Mouse (Mus musculus): ENCODE results near the gene Tbx10. TPM values are rescaled to one million over a fixed set of nuclear protein-coding genes. Genes with fewer than 3 reads are reported as not detected.

Tbx10 gene
- polyA plus RNA-seq, 1 experiment, result 0.02 TPM

GRCm38 (mm10) chr19:4005971-4006370 is 13.4 kb downstream of the Tbx10 start:
- TF ChIP-seq FOSL1 (IDR thresholded peaks at IDR 0.05; ENCODE audit: insufficient read depth, low read length, poor library complexity, severe bottlenecking) (no peak), USF1 (IDR thresholded peaks at IDR 0.05; ENCODE audit: low read depth) (no peak), CTCF (IDR thresholded peaks at IDR 0.05; ENCODE audit: control insufficient read depth, insufficient read depth, insufficient read length) (no peak), MYOD1 (IDR thresholded peaks at IDR 0.05; ENCODE audit: control insufficient read depth, insufficient read length, low read depth) (no peak), CEBPB (IDR thresholded peaks at IDR 0.05; ENCODE audit: low read depth) (no peak), MAX (IDR thresholded peaks at IDR 0.05) (no peak), MYOG (IDR thresholded peaks at IDR 0.05; ENCODE audit: control insufficient read depth, extremely low read depth, insufficient read length) (no peak)
- no peak overlapping the region for H3ac ChIP-seq (ENCODE audit: control insufficient read depth, insufficient read length, low read depth)
- no peaks in the 10 kb centered on the region for H3K27me3 ChIP-seq (ENCODE audit: control insufficient read depth, insufficient read depth, insufficient read length)
- peaks cover 50% of the 10 kb centered on the region for H3K36me3 ChIP-seq (ENCODE audit: control insufficient read depth, insufficient read depth)
- H3K4me3 ChIP-seq (ENCODE audit: insufficient read depth, poor library complexity, severe bottlenecking), result no peak overlapping the region
- no peaks in the 10 kb centered on the region for H3K79me3 ChIP-seq (ENCODE audit: low read depth)
- H3K79me2 ChIP-seq (ENCODE audit: control insufficient read depth, insufficient read depth), result peaks cover 1% of the 10 kb centered on the region

- Histone ChIP-seq H3K27me3 (ENCODE audit: control insufficient read depth, insufficient read depth, insufficient read length) (no peaks in the 10 kb centered on the region), H3K36me3 (ENCODE audit: control insufficient read depth, insufficient read depth) (peaks cover 45% of the 10 kb centered on the region), H3K79me3 (ENCODE audit: low read depth) (peaks cover 8% of the 10 kb centered on the region), H3K79me2 (ENCODE audit: control insufficient read depth, insufficient read depth) (peaks cover 15% of the 10 kb centered on the region), H3ac (ENCODE audit: control insufficient read depth, insufficient read length, low read depth) (no peak overlapping the region), H3K4me3 (ENCODE audit: insufficient read depth, poor library complexity, severe bottlenecking) (no peak overlapping the region)
- TF ChIP-seq CEBPB (IDR thresholded peaks at IDR 0.05; ENCODE audit: low read depth), result no peak
- no peak for TF ChIP-seq USF1 (IDR thresholded peaks at IDR 0.05; ENCODE audit: low read depth)
- no peak for TF ChIP-seq CTCF (IDR thresholded peaks at IDR 0.05; ENCODE audit: control insufficient read depth, insufficient read depth, insufficient read length)
- no peak for TF ChIP-seq MAX (IDR thresholded peaks at IDR 0.05)
- TF ChIP-seq FOSL1 (IDR thresholded peaks at IDR 0.05; ENCODE audit: insufficient read depth, low read length, poor library complexity, severe bottlenecking), result no peak
These were observed 18.5 kb downstream of the Tbx10 start for GRCm38 (mm10) chr19:4011086-4011485.

- peak within 1 kb of the TSS; percentile 97 for H3K4me3 ChIP-seq (ENCODE audit: insufficient read depth, poor library complexity, severe bottlenecking)
- peaks cover 33% of the 10 kb centered on the region for H3K36me3 ChIP-seq (ENCODE audit: control insufficient read depth, insufficient read depth)
- TF ChIP-seq MYOG (IDR thresholded peaks at IDR 0.05; ENCODE audit: control insufficient read depth, extremely low read depth, insufficient read length), result no peak
- TF ChIP-seq CEBPB (IDR thresholded peaks at IDR 0.05; ENCODE audit: low read depth), result no peak
- no peak for TF ChIP-seq FOSL1 (IDR thresholded peaks at IDR 0.05; ENCODE audit: insufficient read depth, low read length, poor library complexity, severe bottlenecking)
- peak; percentile 70 for TF ChIP-seq CTCF (IDR thresholded peaks at IDR 0.05; ENCODE audit: control insufficient read depth, insufficient read depth, insufficient read length)
- peak; percentile 66 for TF ChIP-seq MAX (IDR thresholded peaks at IDR 0.05)
- TF ChIP-seq USF1 (IDR thresholded peaks at IDR 0.05; ENCODE audit: low read depth), result peak; percentile 53
- TF ChIP-seq MYOD1 (IDR thresholded peaks at IDR 0.05; ENCODE audit: control insufficient read depth, insufficient read length, low read depth), result no peak
- peaks cover 8% of the 10 kb centered on the region for H3K79me3 ChIP-seq (ENCODE audit: low read depth)
- H3K27me3 ChIP-seq (ENCODE audit: control insufficient read depth, insufficient read depth, insufficient read length), result no peaks in the 10 kb centered on the region
- H3ac ChIP-seq (ENCODE audit: control insufficient read depth, insufficient read length, low read depth), result peak within 1 kb of the TSS; percentile 91
- H3K79me2 ChIP-seq (ENCODE audit: control insufficient read depth, insufficient read depth), result peaks cover 15% of the 10 kb centered on the region
These were observed 20.0 kb downstream of the Tbx10 start, which contains the start of gene Ndufv1 for GRCm38 (mm10) chr19:4012432-4013022. Ndufv1 (minus strand) TSS chr19:4012806.

GRCm38 (mm10) chr19:4013066-4013465 is 20.5 kb downstream of the Tbx10 start:
- peaks cover 15% of the 10 kb centered on the region for H3K79me2 ChIP-seq (ENCODE audit: control insufficient read depth, insufficient read depth)
- H3K36me3 ChIP-seq (ENCODE audit: control insufficient read depth, insufficient read depth), result peaks cover 27% of the 10 kb centered on the region
- peak overlapping the region; percentile 55 for H3ac ChIP-seq (ENCODE audit: control insufficient read depth, insufficient read length, low read depth)
- peaks cover 8% of the 10 kb centered on the region for H3K79me3 ChIP-seq (ENCODE audit: low read depth)
- H3K4me3 ChIP-seq (ENCODE audit: insufficient read depth, poor library complexity, severe bottlenecking), result no peak overlapping the region
- H3K27me3 ChIP-seq (ENCODE audit: control insufficient read depth, insufficient read depth, insufficient read length), result no peaks in the 10 kb centered on the region
- no peak for TF ChIP-seq MYOG (IDR thresholded peaks at IDR 0.05; ENCODE audit: control insufficient read depth, extremely low read depth, insufficient read length)
- TF ChIP-seq MYOD1 (IDR thresholded peaks at IDR 0.05; ENCODE audit: control insufficient read depth, insufficient read length, low read depth), result no peak
- TF ChIP-seq CEBPB (IDR thresholded peaks at IDR 0.05; ENCODE audit: low read depth), result no peak
- no peak for TF ChIP-seq FOSL1 (IDR thresholded peaks at IDR 0.05; ENCODE audit: insufficient read depth, low read length, poor library complexity, severe bottlenecking)
- TF ChIP-seq CTCF (IDR thresholded peaks at IDR 0.05; ENCODE audit: control insufficient read depth, insufficient read depth, insufficient read length), result no peak
- no peak for TF ChIP-seq USF1 (IDR thresholded peaks at IDR 0.05; ENCODE audit: low read depth)
- no peak for TF ChIP-seq MAX (IDR thresholded peaks at IDR 0.05)

GRCm38 (mm10) chr19:4014802-4015201 is 22.2 kb downstream of the Tbx10 start:
- Histone ChIP-seq H3K36me3 (ENCODE audit: control insufficient read depth, insufficient read depth) (peaks cover 13% of the 10 kb centered on the region), H3ac (ENCODE audit: control insufficient read depth, insufficient read length, low read depth) (no peak overlapping the region), H3K79me2 (ENCODE audit: control insufficient read depth, insufficient read depth) (peaks cover 15% of the 10 kb centered on the region), H3K4me3 (ENCODE audit: insufficient read depth, poor library complexity, severe bottlenecking) (no peak overlapping the region), H3K79me3 (ENCODE audit: low read depth) (peaks cover 8% of the 10 kb centered on the region), H3K27me3 (ENCODE audit: control insufficient read depth, insufficient read depth, insufficient read length) (no peaks in the 10 kb centered on the region)
- TF ChIP-seq USF1 (IDR thresholded peaks at IDR 0.05; ENCODE audit: low read depth) (no peak), CTCF (IDR thresholded peaks at IDR 0.05; ENCODE audit: control insufficient read depth, insufficient read depth, insufficient read length) (no peak), MAX (IDR thresholded peaks at IDR 0.05) (no peak), FOSL1 (IDR thresholded peaks at IDR 0.05; ENCODE audit: insufficient read depth, low read length, poor library complexity, severe bottlenecking) (no peak), MYOD1 (IDR thresholded peaks at IDR 0.05; ENCODE audit: control insufficient read depth, insufficient read length, low read depth) (no peak), CEBPB (IDR thresholded peaks at IDR 0.05; ENCODE audit: low read depth) (no peak), MYOG (IDR thresholded peaks at IDR 0.05; ENCODE audit: control insufficient read depth, extremely low read depth, insufficient read length) (no peak)

All from C2C12 (cell line).